Mouse (Mus musculus) C2C12 (cell line): ENCODE data around the gene Lmod1.

Experiments
- CTCF ChIP-seq: IDR thresholded peaks from one replicate; pipeline ENCODE4 v1.5.1; 2011; ENCODE audit not compliant: control insufficient read depth, insufficient read depth, insufficient read length
- MAX ChIP-seq: IDR thresholded peaks from one replicate; pipeline ENCODE4 v1.6.1; 2011; ENCODE audit warnings: mild to moderate bottlenecking, control low read depth
- MYOG ChIP-seq: IDR thresholded peaks from one replicate; pipeline ENCODE4 v1.6.1; 2011; ENCODE audit not compliant: control insufficient read depth, insufficient read length; ENCODE audit errors: extremely low read depth
- USF1 ChIP-seq: IDR thresholded peaks from one replicate; pipeline ENCODE4 v1.6.1; 2011; ENCODE audit warnings: low read depth, mild to moderate bottlenecking, control low read depth, moderate library complexity

GRCm38 (mm10) chr1:135374868-135375581, 50.4 kb downstream of the Lmod1 start, which contains the start of gene Shisa4:
- no peak for TF ChIP-seq CTCF
- TF ChIP-seq MAX, result no peak
- no peak for TF ChIP-seq MYOG
- no peak for TF ChIP-seq USF1
